Mouse (Mus musculus) liver, postnatal 0 days (tissue): ENCODE measurements around the gene Chaf1b.

Experiments used
- CTCF ChIP-seq: sonication (generic); IDR thresholded peaks from 2 replicates; pipeline ENCODE4 v1.5.1; 2016; ENCODE audit warnings: antibody characterized with exemption, low read depth
- EP300 ChIP-seq: IDR thresholded peaks from 2 replicates; pipeline ENCODE4 v1.6.1; 2016; ENCODE audit warnings: antibody characterized with exemption, low read depth, mild to moderate bottlenecking

DNA sequence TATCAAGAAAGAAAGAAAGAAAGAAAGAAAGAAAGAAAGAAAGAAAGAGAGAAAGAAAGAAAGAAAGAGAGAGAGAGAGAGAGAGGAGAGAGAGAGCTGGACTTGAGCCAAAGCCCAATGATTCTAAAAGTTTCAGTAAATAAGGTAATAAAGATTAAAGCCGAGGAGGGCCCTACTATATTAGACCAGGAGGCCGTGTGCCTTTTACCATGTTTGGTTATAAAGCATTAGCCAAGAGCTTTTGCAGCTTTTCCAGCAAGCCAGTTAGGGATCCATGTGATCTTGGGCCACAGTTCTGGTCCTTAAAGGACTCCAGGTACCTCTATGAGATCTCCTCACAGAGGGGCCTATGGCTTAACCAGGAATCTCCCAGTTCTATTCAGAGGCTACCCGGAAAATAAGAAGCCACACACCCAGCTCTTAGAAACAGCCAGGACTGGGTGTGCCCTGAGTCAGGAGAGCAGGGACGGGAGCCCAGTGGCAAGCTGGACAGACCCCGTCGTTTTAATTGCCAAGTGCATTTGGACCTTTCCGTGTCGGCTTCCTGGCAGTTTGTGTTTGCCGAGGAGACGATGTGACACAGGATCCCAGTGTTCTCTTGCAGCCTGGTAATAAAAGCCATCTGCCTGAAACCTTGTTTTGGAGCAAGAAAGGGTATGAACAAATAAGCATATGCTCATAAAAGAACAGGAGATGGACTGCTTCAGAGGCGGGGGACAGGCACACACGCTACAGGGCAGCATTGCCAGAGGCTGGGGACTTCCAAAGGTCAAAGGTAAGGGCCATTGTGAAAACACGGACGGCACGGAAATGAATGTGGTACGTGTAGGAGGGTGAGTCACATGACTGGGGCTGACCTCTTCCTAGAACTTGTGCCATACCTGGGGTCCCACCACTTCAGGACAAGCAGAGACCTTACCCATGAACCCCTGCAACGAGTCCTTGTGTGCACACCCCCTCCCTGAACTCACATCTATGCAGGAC, 48.8 kb downstream of the Chaf1b start:
- TF ChIP-seq CTCF (no peak), EP300 (no peak)
